Mouse (Mus musculus) cerebellum, adult 18-20 months (tissue): Measurements from ENCODE around the gene Dpt.

Experiments used
- DNase-seq, 2 experiments: peaks; one replicate each; pipeline ENCODE4 v3.0.0; 2021

The Dpt gene

GRCm38 (mm10) chr1:164821821-164822220 lies 25.4 kb downstream of the Dpt start:
- DNase-seq: no peak

- DNase-seq: no peak
Measured at GRCm38 (mm10) chr1:164822268-164822667, 25.8 kb downstream of the Dpt start.

- DNase-seq: no peak
Measured at GRCm38 (mm10) chr1:164824896-164825295, 28.5 kb downstream of the Dpt start.

- no peak for DNase-seq
Measured at GRCm38 (mm10) chr1:164829881-164830280, 33.4 kb downstream of the Dpt start.

- no peak for DNase-seq
Measured at GRCm38 (mm10) chr1:164832459-164832858, 36.0 kb downstream of the Dpt start.

GRCm38 (mm10) chr1:164848616-164849265 lies 52.3 kb downstream of the Dpt start:
- no peak for DNase-seq

- peak; percentile 68 to 74 for DNase-seq
Measured at GRCm38 (mm10) chr1:164855700-164856099, 59.3 kb downstream of the Dpt start.

- no peak for DNase-seq
Measured at GRCm38 (mm10) chr1:164859952-164860351, 63.5 kb downstream of the Dpt start.

- no peak for DNase-seq
Measured at GRCm38 (mm10) chr1:164860782-164861181, 64.3 kb downstream of the Dpt start.

- peak; percentile 60 to 76 for DNase-seq
Measured at GRCm38 (mm10) chr1:164861501-164861900, 65.1 kb downstream of the Dpt start.

GRCm38 (mm10) chr1:164862946-164863883 lies 66.8 kb downstream of the Dpt start:
- DNase-seq: peak; percentile 57 to 69

- DNase-seq: no peak
Measured at GRCm38 (mm10) chr1:164864666-164865065, 68.2 kb downstream of the Dpt start.

GRCm38 (mm10) chr1:164870694-164871093 lies 74.2 kb downstream of the Dpt start:
- no peak for DNase-seq
